Mouse (Mus musculus) embryonic facial prominence, embryonic 15.5 days (tissue): ENCODE results near the gene Vmn2r63. TPM values are rescaled to one million over a fixed set of nuclear protein-coding genes. Genes with fewer than 3 reads are reported as not detected.
"Not testable (repeated sequence)": the region's sequence is repeated elsewhere in the genome, so short reads cannot be mapped to it uniquely, and the experiment has no call there.

Experiments
- ATAC-seq: fragments of 200-750 bp; cut with Nextera tagmentation; 2 replicates; pipeline ENCODE4 v1.8.0; 2017; ENCODE audit warnings: low read depth, moderate TSS enrichment; ENCODE audit not compliant: insufficient number of reproducible peaks, low FRiP score, low TSS enrichment
- H3K27ac ChIP-seq: fragments of 300-500 bp; sonication (generic); replicated peaks from 2 replicates; pipeline ENCODE4 v1.5.1; 2015; ENCODE audit warnings: mild to moderate bottlenecking, inconsistent platforms
- H3K27me3 ChIP-seq: fragments of 300-500 bp; sonication (generic); 2 replicates; pipeline ENCODE4 v1.6.1; 2015; ENCODE audit warnings: inconsistent platforms
- H3K36me3 ChIP-seq: fragments of 300-500 bp; sonication (generic); 2 replicates; pipeline ENCODE4 v1.6.1; 2015; ENCODE audit warnings: mild to moderate bottlenecking, inconsistent platforms
- H3K4me1 ChIP-seq: fragments of 300-500 bp; sonication (generic); 2 replicates; pipeline ENCODE4 v1.6.1; 2015; ENCODE audit warnings: inconsistent platforms
- H3K4me2 ChIP-seq: fragments of 300-500 bp; sonication (generic); replicated peaks from 2 replicates; pipeline ENCODE4 v1.6.1; 2015; ENCODE audit warnings: mild to moderate bottlenecking, inconsistent platforms
- H3K4me3 ChIP-seq: fragments of 300-500 bp; sonication (generic); replicated peaks from 2 replicates; pipeline ENCODE4 v1.5.1; 2015; ENCODE audit warnings: mild to moderate bottlenecking, inconsistent platforms
- H3K9ac ChIP-seq: fragments of 300-500 bp; sonication (generic); 2 replicates; pipeline ENCODE4 v1.6.1; 2015; ENCODE audit warnings: inconsistent platforms
- H3K9me3 ChIP-seq: fragments of 300-500 bp; sonication (generic); replicated peaks from 2 replicates; pipeline ENCODE4 v1.6.1; 2016; ENCODE audit warnings: inconsistent platforms
- WGBS: fragments of 180-500 bp; shearing (Covaris S2); methylation state at CpG from one replicate; pipeline ENCODE4 v1.1.7; 2015; 5-methylcytosine and 5-hydroxymethylcytosine counted together
- microRNA-seq: library from miRNA; unstranded; fragments of <30 nt; microRNA quantifications from one replicate; pipeline ENCODE4, GENCODE M21; 2016; ENCODE audit warnings: borderline number of aligned reads
- polyA plus RNA-seq: library from polyadenylated mRNA; unstranded; fragments of >200 nt; fragmentation: Nextera tagmentation; extraction: Ambion mirVana; gene quantifications from 2 replicates; pipeline ENCODE4 v1.2.1, GENCODE M21; 2015

Vmn2r63 gene
- not detected in 2 replicates for polyA plus RNA-seq

GRCm38 (mm10) chr7:42933722-42934121 is at the start of gene Vmn2r63:
TSS of gene Vmn2r63 (minus strand) at chr7:42933822.
- H3K4me3 ChIP-seq, H3K4me1 ChIP-seq, H3K9ac ChIP-seq, H3K36me3 ChIP-seq, H3K4me2 ChIP-seq, H3K27me3 ChIP-seq, H3K9me3 ChIP-seq, ATAC-seq, H3K27ac ChIP-seq: not testable (repeated sequence)

GRCm38 (mm10) chr7:42980739-42981138 is 47.1 kb upstream of the Vmn2r63 start:
- 89% methylated on average over 10 of the region's 10 CpGs for WGBS
- no peaks in the 10 kb centered on the region for H3K4me1 ChIP-seq
- no peaks in the 10 kb centered on the region for H3K36me3 ChIP-seq
- H3K9ac ChIP-seq, result no peak overlapping the region
- no peak overlapping the region for H3K4me2 ChIP-seq
- H3K4me3 ChIP-seq, result no peak overlapping the region
- no peak overlapping the region for H3K27ac ChIP-seq
- H3K27me3 ChIP-seq, result no peaks in the 10 kb centered on the region
- peaks cover 35% of the 10 kb centered on the region for H3K9me3 ChIP-seq
- no peak for ATAC-seq

- no peaks in the 10 kb centered on the region for H3K4me1 ChIP-seq
- H3K9me3 ChIP-seq, result peaks cover 35% of the 10 kb centered on the region
- 82% methylated on average over 11 of the region's 11 CpGs for WGBS
- H3K9ac ChIP-seq, result no peak overlapping the region
- no peaks in the 10 kb centered on the region for H3K27me3 ChIP-seq
- no peak for ATAC-seq
- H3K4me2 ChIP-seq, result no peak overlapping the region
- no peaks in the 10 kb centered on the region for H3K36me3 ChIP-seq
- H3K27ac ChIP-seq, result no peak overlapping the region
- H3K4me3 ChIP-seq, result no peak overlapping the region
These were observed 46.5 kb upstream of the Vmn2r63 start for GRCm38 (mm10) chr7:42980098-42980497.

- Histone ChIP-seq H3K4me2 (no peak overlapping the region), H3K27me3 (no peaks in the 10 kb centered on the region), H3K4me3 (no peak overlapping the region), H3K27ac (no peak overlapping the region), H3K36me3 (no peaks in the 10 kb centered on the region), H3K9me3 (peaks cover 19% of the 10 kb centered on the region; the same call in 1 of the 2 replicates), H3K4me1 (no peaks in the 10 kb centered on the region), H3K9ac (no peak overlapping the region)
- ATAC-seq, result no peak
- 63% methylated on average over 9 of the region's 9 CpGs for WGBS
These were observed 31.6 kb upstream of the Vmn2r63 start for GRCm38 (mm10) chr7:42965246-42965645.

GRCm38 (mm10) chr7:42898067-42898466 is 35.6 kb downstream of the Vmn2r63 start:
- 73% methylated on average over 2 of the region's 2 CpGs for WGBS
- not testable (repeated sequence) for ATAC-seq, H3K4me3 ChIP-seq, H3K4me2 ChIP-seq, H3K36me3 ChIP-seq, H3K9ac ChIP-seq, H3K27me3 ChIP-seq, H3K27ac ChIP-seq, H3K9me3 ChIP-seq, H3K4me1 ChIP-seq

- Histone ChIP-seq H3K27me3 (no peaks in the 10 kb centered on the region), H3K36me3 (no peaks in the 10 kb centered on the region), H3K27ac (no peak overlapping the region), H3K9me3 (no peaks in the 10 kb centered on the region), H3K9ac (no peak overlapping the region), H3K4me1 (no peaks in the 10 kb centered on the region), H3K4me2 (no peak overlapping the region), H3K4me3 (no peak overlapping the region)
- 0 out of 2 replicates have a peak, but pooled peaks have one; percentile 57 for ATAC-seq
- WGBS, result 55% methylated on average over 23 of the region's 23 CpGs
These were observed 55.5 kb downstream of the Vmn2r63 start for GRCm38 (mm10) chr7:42878090-42878489.

GRCm38 (mm10) chr7:42866801-42867458 is 66.7 kb downstream of the Vmn2r63 start, which contains the start of gene Gm2381:
TSS of gene Gm2381 (minus strand) at chr7:42867234.
- not testable (repeated sequence) for H3K27me3 ChIP-seq, H3K4me2 ChIP-seq, H3K36me3 ChIP-seq, H3K9me3 ChIP-seq, H3K4me3 ChIP-seq, H3K9ac ChIP-seq, H3K27ac ChIP-seq, H3K4me1 ChIP-seq, ATAC-seq
- 78% methylated on average over 8 of the region's 8 CpGs for WGBS

Small RNA genes within 50 kb of the gene (microRNA-seq; reads per million reads assigned to microRNA genes)
- gene Gm23256, result not detected

Other genes starting within 250 kb of the Vmn2r63 start
- 6.2 and 7.0 TPM in 2 replicates for gene Zfp975, start 241.1 kb downstream of the Vmn2r63 start, polyA plus RNA-seq
- not detected in 2 replicates for gene Gm17067, start 206.8 kb downstream of the Vmn2r63 start, polyA plus RNA-seq
- gene Vmn2r62, start 140.3 kb downstream of the Vmn2r63 start, polyA plus RNA-seq, result not detected in 2 replicates
- gene Gm2381, start 66.6 kb downstream of the Vmn2r63 start, polyA plus RNA-seq, result not detected in 2 replicates
- gene Gm9268, start 84.9 kb upstream of the Vmn2r63 start, polyA plus RNA-seq, result not detected in 2 replicates
- gene Zfp936, start 180.4 kb upstream of the Vmn2r63 start, polyA plus RNA-seq, result not detected in 2 replicates